Mouse (Mus musculus) intestine, embryonic 14.5 days (tissue): ENCODE results near the gene Vti1a. TPM values are rescaled to one million over a fixed set of nuclear protein-coding genes. Genes with fewer than 3 reads are reported as not detected.

ENCODE experiments used
- ATAC-seq: fragments of 200-750 bp; cut with Nextera tagmentation; replicated peaks from 2 replicates; pipeline ENCODE4 v1.8.0; 2017; ENCODE audit warnings: low read depth, moderate number of reproducible peaks, moderate TSS enrichment, moderate library complexity; ENCODE audit not compliant: low FRiP score, low TSS enrichment
- DNase-seq: peaks from one replicate; pipeline ENCODE4 v3.0.0-alpha.2; 2018; ENCODE audit warnings: low spot score
- H3K27ac ChIP-seq: fragments of 300-500 bp; sonication (generic); 2 replicates; pipeline ENCODE4 v1.5.1; 2014; ENCODE audit warnings: low read depth, mild to moderate bottlenecking, control low read depth
- H3K27me3 ChIP-seq: fragments of 300-500 bp; sonication (generic); replicated peaks from 2 replicates; pipeline ENCODE4 v1.6.1; 2014; ENCODE audit warnings: low read length, control low read depth; ENCODE audit not compliant: control insufficient read depth, insufficient read depth
- H3K36me3 ChIP-seq: fragments of 300-500 bp; sonication (generic); 2 replicates; pipeline ENCODE4 v1.6.1; 2014; ENCODE audit warnings: low read length, control low read depth; ENCODE audit not compliant: control insufficient read depth, insufficient read depth
- H3K4me1 ChIP-seq: fragments of 300-500 bp; sonication (generic); replicated peaks from 2 replicates; pipeline ENCODE4 v1.6.1; 2014; ENCODE audit warnings: low read length, control low read depth, mixed read lengths; ENCODE audit not compliant: control insufficient read depth, insufficient read depth
- H3K4me2 ChIP-seq: fragments of 300-500 bp; sonication (generic); 2 replicates; pipeline ENCODE4 v1.6.1; 2014; ENCODE audit warnings: low read length
- H3K4me3 ChIP-seq: fragments of 300-500 bp; sonication (generic); 2 replicates; pipeline ENCODE4 v1.5.1; 2014; ENCODE audit warnings: low read depth, low read length, control low read depth, mixed read lengths
- H3K9ac ChIP-seq: fragments of 300-500 bp; sonication (generic); 2 replicates; pipeline ENCODE4 v1.6.1; 2014; ENCODE audit warnings: mild to moderate bottlenecking, low read length
- H3K9me3 ChIP-seq: fragments of 300-500 bp; sonication (generic); 2 replicates; pipeline ENCODE4 v1.6.1; 2016; ENCODE audit warnings: low read length, control low read depth; ENCODE audit not compliant: control insufficient read depth
- WGBS: fragments of 180-500 bp; shearing (Covaris S2); extraction: QIAGEN DNeasy Blood & Tissue Kit; methylation state at CpG from one replicate; pipeline ENCODE4 v1.1.7; 2014; 5-methylcytosine and 5-hydroxymethylcytosine counted together
- polyA plus RNA-seq: library from polyadenylated mRNA; unstranded; fragments of >200 nt; fragmentation: Nextera tagmentation; extraction: Ambion mirVana; gene quantifications from 2 replicates; pipeline ENCODE4 v1.2.1, GENCODE M21; 2014

Vti1a gene
- polyA plus RNA-seq, 1 experiment from 2014 or later: 23.5 TPM

GRCm38 (mm10) chr19:55297961-55298360 lies 18.1 kb upstream of the Vti1a start:
- H3K27ac ChIP-seq: no peak overlapping the region
- 83% methylated on average over 5 of the region's 5 CpGs for WGBS
- no peaks in the 10 kb centered on the region for H3K4me1 ChIP-seq
- no peak overlapping the region for H3K4me3 ChIP-seq
- peaks cover 86% of the 10 kb centered on the region for H3K36me3 ChIP-seq
- H3K4me2 ChIP-seq: no peak overlapping the region
- H3K9me3 ChIP-seq: no peaks in the 10 kb centered on the region
- no peak for DNase-seq
- H3K9ac ChIP-seq: no peak overlapping the region
- no peaks in the 10 kb centered on the region for H3K27me3 ChIP-seq
- ATAC-seq: no peak

GRCm38 (mm10) chr19:55299378-55299777 lies 16.7 kb upstream of the Vti1a start:
- H3K4me1 ChIP-seq: no peaks in the 10 kb centered on the region
- H3K4me2 ChIP-seq: no peak overlapping the region
- no peak overlapping the region for H3K9ac ChIP-seq
- no peaks in the 10 kb centered on the region for H3K27me3 ChIP-seq
- no peak for DNase-seq
- no peak for ATAC-seq
- 84% methylated on average over 1 of the region's 1 CpGs for WGBS
- H3K9me3 ChIP-seq: no peaks in the 10 kb centered on the region
- no peak overlapping the region for H3K4me3 ChIP-seq
- H3K36me3 ChIP-seq: peaks cover 95% of the 10 kb centered on the region
- no peak overlapping the region for H3K27ac ChIP-seq

- WGBS: 87% methylated on average over 3 of the region's 3 CpGs
- ATAC-seq: no peak
- peaks cover 91% of the 10 kb centered on the region for H3K36me3 ChIP-seq
Observed at GRCm38 (mm10) chr19:55300525-55300924, 15.6 kb upstream of the Vti1a start.

GRCm38 (mm10) chr19:55305024-55305423 lies 11.1 kb upstream of the Vti1a start:
- Histone ChIP-seq H3K27ac (no peak overlapping the region), H3K4me2 (no peak overlapping the region), H3K36me3 (peaks cover 91% of the 10 kb centered on the region), H3K27me3 (no peaks in the 10 kb centered on the region), H3K4me1 (no peaks in the 10 kb centered on the region), H3K9me3 (no peaks in the 10 kb centered on the region), H3K4me3 (no peak overlapping the region), H3K9ac (no peak overlapping the region)
- DNase-seq: no peak
- no peak for ATAC-seq

More at GRCm38 (mm10) chr19:55300525-55300924, 15.6 kb upstream of the Vti1a start:
- no peaks in the 10 kb centered on the region for H3K4me1 ChIP-seq
- H3K4me2 ChIP-seq: no peak overlapping the region
- H3K27me3 ChIP-seq: no peaks in the 10 kb centered on the region
- H3K4me3 ChIP-seq: no peak overlapping the region
- no peak overlapping the region for H3K27ac ChIP-seq
- H3K9me3 ChIP-seq: no peaks in the 10 kb centered on the region
- DNase-seq: no peak
- no peak overlapping the region for H3K9ac ChIP-seq

GRCm38 (mm10) chr19:55311874-55312273 lies 4.2 kb upstream of the Vti1a start:
- H3K36me3 ChIP-seq: peaks cover 52% of the 10 kb centered on the region

GRCm38 (mm10) chr19:55313649-55314048 lies 2.4 kb upstream of the Vti1a start:
- WGBS: 90% methylated on average over 2 of the region's 2 CpGs
- ATAC-seq: no peak
- Histone ChIP-seq H3K4me1 (peaks cover 10% of the 10 kb centered on the region), H3K27ac (no peak overlapping the region), H3K9me3 (no peaks in the 10 kb centered on the region), H3K27me3 (no peaks in the 10 kb centered on the region), H3K9ac (no peak overlapping the region), H3K4me2 (no peak overlapping the region), H3K36me3 (peaks cover 37% of the 10 kb centered on the region), H3K4me3 (no peak overlapping the region)
- no peak for DNase-seq

More at GRCm38 (mm10) chr19:55311874-55312273, 4.2 kb upstream of the Vti1a start:
- H3K27me3 ChIP-seq: no peaks in the 10 kb centered on the region
- no peaks in the 10 kb centered on the region for H3K9me3 ChIP-seq
- H3K27ac ChIP-seq: no peak overlapping the region
- 95% methylated on average over 8 of the region's 8 CpGs for WGBS
- H3K4me1 ChIP-seq: peaks cover 10% of the 10 kb centered on the region
- H3K4me3 ChIP-seq: no peak overlapping the region
- no peak overlapping the region for H3K9ac ChIP-seq
- no peak for ATAC-seq
- no peak for DNase-seq
- H3K4me2 ChIP-seq: no peak overlapping the region

- peaks cover 10% of the 10 kb centered on the region for H3K4me1 ChIP-seq
- DNase-seq (peak; percentile 98), ATAC-seq (peak; percentile 84)
- no peaks in the 10 kb centered on the region for H3K9me3 ChIP-seq
- under 1% methylated on average over 60 of the region's 60 CpGs for WGBS
- peak within 1 kb of the TSS; percentile 81 for H3K9ac ChIP-seq
- peak within 1 kb of the TSS; percentile 78 for H3K27ac ChIP-seq
- H3K4me2 ChIP-seq: peak within 1 kb of the TSS; percentile 72
- H3K36me3 ChIP-seq: peaks cover 17% of the 10 kb centered on the region
- peak within 1 kb of the TSS; percentile 100 for H3K4me3 ChIP-seq
- H3K27me3 ChIP-seq: no peaks in the 10 kb centered on the region
Observed at GRCm38 (mm10) chr19:55315452-55316108, 515 bp upstream of the Vti1a start, which contains the start of gene Zdhhc6. Gene Zdhhc6, minus strand, starts transcription at chr19:55316032.

- H3K4me3 ChIP-seq: peak overlapping the region; percentile 100
- H3K4me2 ChIP-seq: peak overlapping the region; percentile 72
- WGBS: 49% methylated on average over 10 of the region's 10 CpGs
- peaks cover 10% of the 10 kb centered on the region for H3K4me1 ChIP-seq
- H3K9ac ChIP-seq: peak overlapping the region; percentile 81
- no peak overlapping the region for H3K27ac ChIP-seq
- no peaks in the 10 kb centered on the region for H3K27me3 ChIP-seq
- H3K36me3 ChIP-seq: peaks cover 4% of the 10 kb centered on the region
- ATAC-seq (no peak), DNase-seq (peak; percentile 39)
- H3K9me3 ChIP-seq: no peaks in the 10 kb centered on the region
Observed at GRCm38 (mm10) chr19:55316901-55317300, 806 bp downstream of the Vti1a start.

- Histone ChIP-seq H3K4me2 (no peak overlapping the region), H3K9me3 (no peaks in the 10 kb centered on the region), H3K9ac (no peak overlapping the region), H3K36me3 (peaks cover 8% of the 10 kb centered on the region; the same call in 1 of the 2 replicates), H3K27ac (no peak overlapping the region), H3K27me3 (no peaks in the 10 kb centered on the region), H3K4me1 (peaks cover 10% of the 10 kb centered on the region), H3K4me3 (no peak overlapping the region)
- DNase-seq (no peak), ATAC-seq (no peak)
- WGBS: 74% methylated on average over 3 of the region's 3 CpGs
Observed at GRCm38 (mm10) chr19:55319036-55319435, 2.9 kb downstream of the Vti1a start.
